Mouse (Mus musculus) forebrain, embryonic 10.5 days (tissue): ENCODE results near the gene Daam2. TPM values are rescaled to one million over a fixed set of nuclear protein-coding genes. Genes with fewer than 3 reads are reported as not detected.

Experiments used
- DNase-seq: peaks from one replicate; pipeline ENCODE4 v3.0.0-alpha.2; 2017; ENCODE audit warnings: low spot score; ENCODE audit errors: extremely low spot score
- H3K27ac ChIP-seq: fragments of 300-500 bp; sonication (generic); 2 replicates; pipeline ENCODE4 v1.5.1; 2016; ENCODE audit warnings: mild to moderate bottlenecking
- H3K27me3 ChIP-seq: fragments of 300-500 bp; sonication (generic); 2 replicates; pipeline ENCODE4 v1.6.1; 2016; ENCODE audit warnings: mild to moderate bottlenecking; ENCODE audit not compliant: poor library complexity, severe bottlenecking
- H3K36me3 ChIP-seq: fragments of 300-500 bp; sonication (generic); replicated peaks from 2 replicates; pipeline ENCODE4 v1.6.1; 2016; ENCODE audit warnings: mild to moderate bottlenecking, moderate library complexity
- H3K4me1 ChIP-seq: fragments of 300-500 bp; sonication (generic); 2 replicates; pipeline ENCODE4 v1.6.1; 2016
- H3K4me3 ChIP-seq: fragments of 300-500 bp; sonication (generic); 2 replicates; pipeline ENCODE4 v1.5.1; 2016; ENCODE audit warnings: mild to moderate bottlenecking, moderate library complexity
- H3K9me3 ChIP-seq: fragments of 300-500 bp; sonication (generic); 2 replicates; pipeline ENCODE4 v1.6.1; 2016; ENCODE audit warnings: mild to moderate bottlenecking, moderate library complexity
- WGBS: fragments of 180-500 bp; shearing (Covaris S2); methylation state at CpG from one replicate; pipeline ENCODE4 v1.1.7; 2016; 5-methylcytosine and 5-hydroxymethylcytosine counted together
- polyA plus RNA-seq: library from polyadenylated mRNA; unstranded; fragments of >200 nt; fragmentation: Nextera tagmentation; extraction: Ambion mirVana; gene quantifications from 2 replicates; pipeline ENCODE4 v1.2.1, GENCODE M21; 2016

Daam2 gene
- polyA plus RNA-seq, 1 experiment from 2014 or later: 1.7 TPM

DNA sequence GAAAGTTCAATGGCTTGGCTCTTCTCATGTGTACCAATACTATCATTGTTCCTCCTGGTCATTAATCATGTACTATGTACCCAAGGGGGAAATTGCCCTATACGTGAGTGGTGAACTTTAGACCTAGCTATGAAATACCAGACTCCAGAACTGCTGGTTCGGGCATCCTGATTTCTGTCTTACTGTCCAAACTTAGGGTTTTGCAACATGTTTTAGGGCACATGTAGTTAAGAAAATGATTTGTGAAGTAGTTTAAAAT is 141.1 kb downstream of the Daam2 start:
- Histone ChIP-seq H3K27me3 (no peaks in the 10 kb centered on the region), H3K27ac (no peak overlapping the region), H3K36me3 (no peaks in the 10 kb centered on the region), H3K9me3 (no peaks in the 10 kb centered on the region), H3K4me3 (no peak overlapping the region), H3K4me1 (no peaks in the 10 kb centered on the region)
- no peak for DNase-seq
- 94% methylated on average over 2 of the region's 2 CpGs for WGBS

DNA sequence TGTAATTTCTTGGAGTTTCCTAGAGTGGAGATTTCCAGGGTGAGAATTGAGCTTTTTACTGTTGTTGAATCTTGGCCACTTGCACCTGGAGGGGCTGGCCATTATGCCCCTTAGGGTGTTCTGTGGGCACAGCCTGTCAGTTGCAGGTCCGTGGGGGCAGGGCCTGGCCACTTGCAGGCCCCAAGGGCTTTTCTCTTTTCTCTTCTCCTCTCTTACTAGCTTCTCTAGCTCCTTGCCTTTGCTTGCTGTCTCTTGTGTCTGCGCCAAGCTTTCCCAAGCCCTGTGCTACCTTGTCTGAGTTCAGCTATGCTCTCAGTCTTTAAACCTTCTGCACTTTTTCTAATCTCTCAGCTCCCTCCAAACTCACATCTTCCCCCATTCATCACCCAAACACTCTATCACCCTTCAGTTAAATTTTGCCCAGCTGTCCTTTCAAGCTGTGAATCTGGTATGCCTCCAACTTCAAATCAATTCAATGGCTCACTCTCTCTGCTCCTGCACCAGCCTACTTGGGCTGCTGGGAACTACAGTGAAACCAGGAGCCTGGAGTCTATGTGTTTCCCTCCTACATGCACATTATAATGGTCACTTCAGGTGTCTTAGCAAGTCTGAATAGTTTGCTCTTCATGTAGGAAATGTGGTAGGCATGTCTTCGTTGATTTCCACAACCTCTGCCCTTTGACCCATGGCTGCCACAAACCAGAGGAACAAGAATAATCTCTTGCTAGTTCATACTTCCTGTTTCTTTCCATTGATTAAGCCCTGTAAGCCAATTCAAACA is 141.7 kb downstream of the Daam2 start:
- no peaks in the 10 kb centered on the region for H3K9me3 ChIP-seq
- DNase-seq: no peak
- 77% methylated on average over 3 of the region's 3 CpGs for WGBS
- H3K36me3 ChIP-seq: no peaks in the 10 kb centered on the region
- no peaks in the 10 kb centered on the region for H3K4me1 ChIP-seq
- H3K27me3 ChIP-seq: no peaks in the 10 kb centered on the region
- no peak overlapping the region for H3K27ac ChIP-seq
- no peak overlapping the region for H3K4me3 ChIP-seq

DNA sequence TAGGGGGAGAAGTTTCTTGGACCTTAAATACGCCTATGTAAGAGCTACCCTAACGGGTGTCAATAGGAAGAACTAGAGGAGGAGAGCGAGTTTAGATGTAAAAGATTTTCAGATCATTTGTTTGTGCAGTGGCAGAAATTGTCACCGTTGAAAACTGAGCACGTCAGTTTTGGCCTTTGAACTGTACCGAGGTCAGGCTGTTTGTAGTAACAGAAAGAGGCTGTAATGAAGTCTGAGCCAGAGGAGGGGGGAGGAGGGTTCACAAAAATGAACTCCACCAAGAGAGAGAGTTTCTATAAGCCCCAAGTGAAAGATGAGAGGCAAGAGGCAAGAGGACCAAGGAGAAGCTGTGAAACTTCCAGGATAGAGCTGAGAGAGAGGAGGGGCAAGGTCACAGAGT is 144.3 kb downstream of the Daam2 start:
- H3K9me3 ChIP-seq: no peaks in the 10 kb centered on the region
- no peak for DNase-seq
- no peak overlapping the region for H3K4me3 ChIP-seq
- H3K27me3 ChIP-seq: no peaks in the 10 kb centered on the region
- H3K4me1 ChIP-seq: no peaks in the 10 kb centered on the region
- H3K27ac ChIP-seq: no peak overlapping the region
- WGBS: 77% methylated on average over 6 of the region's 6 CpGs
- no peaks in the 10 kb centered on the region for H3K36me3 ChIP-seq

DNA sequence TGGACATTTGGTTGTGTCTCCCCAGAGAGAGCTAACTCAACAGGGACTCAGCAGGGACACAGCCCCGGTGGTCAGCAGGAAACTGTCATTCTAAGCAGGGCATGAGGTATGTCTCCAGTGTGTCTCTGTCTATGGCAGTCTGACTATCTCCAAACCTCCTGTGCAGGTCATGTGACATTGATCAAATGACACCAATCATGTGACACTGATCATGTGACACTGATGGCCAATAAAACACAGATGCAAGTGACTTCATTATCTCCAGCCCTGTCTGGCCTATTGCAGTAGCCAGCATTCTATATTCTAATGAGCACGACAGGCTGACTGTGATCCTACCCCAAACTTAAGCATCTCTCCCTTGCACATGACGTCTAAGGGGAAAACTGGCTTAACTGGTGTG is 147.9 kb downstream of the Daam2 start:
- H3K36me3 ChIP-seq: no peaks in the 10 kb centered on the region
- WGBS: 81% methylated on average over 3 of the region's 3 CpGs
- H3K27ac ChIP-seq: no peak overlapping the region
- DNase-seq: no peak
- peaks cover 6% of the 10 kb centered on the region for H3K4me1 ChIP-seq
- no peaks in the 10 kb centered on the region for H3K27me3 ChIP-seq
- no peaks in the 10 kb centered on the region for H3K9me3 ChIP-seq
- no peak overlapping the region for H3K4me3 ChIP-seq

DNA sequence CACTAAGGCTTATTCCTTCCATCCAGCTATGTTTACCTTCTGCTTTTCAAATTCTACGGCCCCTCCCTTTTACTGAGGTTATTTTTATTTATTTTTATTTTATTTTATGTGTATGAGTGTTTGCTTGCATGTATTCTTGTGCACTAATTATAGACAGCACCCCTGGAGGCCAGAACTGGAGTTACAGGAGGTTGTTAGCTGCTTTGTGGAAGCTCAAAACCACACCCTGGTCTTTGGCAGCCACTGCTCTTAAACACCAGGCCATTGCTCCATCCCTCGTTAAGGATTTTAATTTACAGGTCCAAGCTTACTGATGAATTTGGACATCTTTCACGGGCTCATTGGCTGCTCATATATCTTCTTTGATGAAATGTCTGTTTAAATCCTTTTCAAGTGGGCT is 150.6 kb downstream of the Daam2 start:
- Histone ChIP-seq H3K27me3 (no peaks in the 10 kb centered on the region), H3K36me3 (no peaks in the 10 kb centered on the region), H3K4me3 (no peak overlapping the region), H3K9me3 (no peaks in the 10 kb centered on the region), H3K27ac (no peak overlapping the region), H3K4me1 (peaks cover 6% of the 10 kb centered on the region)
- no peak for DNase-seq
- WGBS: 61% methylated on average over 3 of the region's 3 CpGs

DNA sequence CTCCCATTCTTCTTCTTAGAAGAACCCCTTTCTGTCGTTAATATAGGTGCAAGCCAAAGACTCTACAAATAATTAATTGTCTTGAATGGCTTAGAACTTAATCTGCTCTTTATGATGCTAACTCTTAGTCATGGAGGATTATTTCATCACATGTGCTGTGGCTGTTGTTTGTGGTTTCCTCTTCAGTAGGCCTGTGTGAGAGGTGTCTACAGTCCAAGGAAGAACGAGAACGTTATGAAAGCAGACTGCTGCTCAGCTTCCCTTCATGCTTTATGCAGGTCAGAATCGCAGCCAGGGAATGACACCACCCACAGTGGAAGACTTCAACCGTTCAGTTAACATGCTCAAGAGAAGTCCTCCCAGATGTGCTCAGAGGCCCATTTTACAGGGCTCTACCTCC is 151.2 kb downstream of the Daam2 start:
- Histone ChIP-seq H3K4me3 (no peak overlapping the region), H3K27ac (no peak overlapping the region), H3K36me3 (no peaks in the 10 kb centered on the region), H3K27me3 (no peaks in the 10 kb centered on the region), H3K9me3 (no peaks in the 10 kb centered on the region), H3K4me1 (peaks cover 6% of the 10 kb centered on the region)
- DNase-seq: no peak
- 79% methylated on average over 5 of the region's 5 CpGs for WGBS

Other genes starting within 250 kb of the Daam2 start
- 5.8 and 5.9 TPM in 2 replicates for gene Mocs1, start 136.0 kb downstream of the Daam2 start, polyA plus RNA-seq
- 2.6 and 2.8 TPM in 2 replicates for gene Kif6, start 50.8 kb upstream of the Daam2 start, polyA plus RNA-seq